Comparison of ENCODE assay signal across 30 mouse cellular contexts in the genomic region with DNA sequence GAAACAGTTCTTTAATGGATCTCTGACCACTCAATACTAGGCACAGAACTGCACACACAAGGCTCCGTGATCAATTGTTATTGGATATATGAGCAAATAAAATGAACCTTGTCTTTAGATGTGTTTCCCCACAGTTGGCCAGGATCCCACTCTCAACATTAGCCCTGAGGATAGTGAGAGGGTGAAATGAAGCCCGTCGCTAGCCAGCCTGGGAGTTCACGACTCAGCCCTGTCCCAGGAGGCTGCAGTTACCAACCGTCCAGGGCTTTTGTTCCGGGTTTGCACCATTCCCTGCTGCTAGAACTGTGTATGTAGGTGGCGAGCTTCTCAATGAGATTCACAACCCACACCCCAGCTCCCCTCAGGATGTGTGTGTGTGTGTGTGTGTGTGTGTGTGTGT.
DNase-seq lines count a peak whose midpoint lies in the region; ATAC-seq and TF ChIP-seq lines count a peak whose summit lies in the region.
"Had no signal": no experiment of that assay in that cellular context is flagged by ENCODE, and none has a peak within 500 bp of the region (broad histone marks: within the 10 kb centered on the region; RNA-seq: fewer than 3 reads in every experiment).

No protein-coding gene starts in this region.

- TF ChIP-seq CTCF in forebrain, postnatal 0 days (IDR thresholded peaks at IDR 0.05; ENCODE audit: low read depth): no peak
- no peak for TF ChIP-seq CTCF in liver, postnatal 0 days (IDR thresholded peaks at IDR 0.05; ENCODE audit: low read depth)

- H3K4me1 ChIP-seq in forebrain, embryonic 10.5 days: peaks cover 70% of the 10 kb centered on the region
- H3K4me1 ChIP-seq in forebrain, postnatal 0 days (ENCODE audit: insufficient read depth): no peaks in the 10 kb centered on the region
- peaks cover 22% of the 10 kb centered on the region for H3K4me1 ChIP-seq in liver, postnatal 0 days (ENCODE audit: insufficient read depth)
- H3K4me1 ChIP-seq in liver, embryonic 11.5 days (replicated peaks; ENCODE audit: control insufficient read depth, insufficient read depth, low read length): no peaks in the 10 kb centered on the region; the same call in 1 of the 2 replicates

- H3K4me2 ChIP-seq in forebrain, postnatal 0 days (ENCODE audit: low read depth): no peak overlapping the region
- H3K4me2 ChIP-seq in liver, postnatal 0 days (ENCODE audit: low read depth, low read length): no peak overlapping the region
- no peak overlapping the region for H3K4me2 ChIP-seq in liver, embryonic 11.5 days
- H3K4me2 ChIP-seq: embryonic facial prominence, embryonic 12.5 days; heart, embryonic 13.5 days; hindbrain, embryonic 14.5 days had no signal

- H3K9ac ChIP-seq in forebrain, postnatal 0 days: no peak overlapping the region
- H3K9ac ChIP-seq in liver, postnatal 0 days (replicated peaks): no peak overlapping the region
- H3K9ac ChIP-seq in liver, embryonic 11.5 days (ENCODE audit: low read depth, low read length): no peak overlapping the region
- H3K9ac ChIP-seq: embryonic facial prominence, embryonic 12.5 days; heart, embryonic 13.5 days; hindbrain, embryonic 14.5 days had no signal

- no peak for ATAC-seq in forebrain, postnatal 0 days
- peak; percentile 58 for ATAC-seq in liver, postnatal 0 days
- ATAC-seq in liver, embryonic 11.5 days (replicated peaks; ENCODE audit: low FRiP score): no peak
- ATAC-seq: forebrain, embryonic 14.5 days; hindbrain, postnatal 0 days; inflammation-experienced regulatory T-cells, adult 6 months; intestine, embryonic 16.5 days had no signal

- 74% methylated on average over 7 of the region's 7 CpGs for WGBS in forebrain, embryonic 10.5 days
- 45% methylated on average over 7 of the region's 7 CpGs for WGBS in forebrain, postnatal 0 days
- WGBS in liver, postnatal 0 days (ENCODE audit: insufficient replicate concordance): 54% methylated on average over 7 of the region's 7 CpGs
- 78% methylated on average over 7 of the region's 7 CpGs for WGBS in liver, embryonic 11.5 days

- H3K36me3 ChIP-seq in forebrain, embryonic 10.5 days (replicated peaks): no peaks in the 10 kb centered on the region
- H3K36me3 ChIP-seq in forebrain, postnatal 0 days (ENCODE audit: insufficient read depth): no peaks in the 10 kb centered on the region
- no peaks in the 10 kb centered on the region for H3K36me3 ChIP-seq in liver, postnatal 0 days (replicated peaks; ENCODE audit: insufficient read depth, low read length)
- no peaks in the 10 kb centered on the region for H3K36me3 ChIP-seq in liver, embryonic 11.5 days (ENCODE audit: control insufficient read depth, insufficient read depth, low read length)
- H3K36me3 ChIP-seq: embryonic facial prominence, embryonic 12.5 days; G1E; heart, embryonic 10.5 days; heart, embryonic 13.5 days had no signal

- H3K27me3 ChIP-seq in forebrain, embryonic 10.5 days (ENCODE audit: poor library complexity, severe bottlenecking): no peaks in the 10 kb centered on the region
- no peaks in the 10 kb centered on the region for H3K27me3 ChIP-seq in forebrain, postnatal 0 days (ENCODE audit: insufficient read depth, low read length)
- no peaks in the 10 kb centered on the region for H3K27me3 ChIP-seq in liver, postnatal 0 days (ENCODE audit: insufficient read depth, low read length)
- no peaks in the 10 kb centered on the region for H3K27me3 ChIP-seq in liver, embryonic 11.5 days (replicated peaks; ENCODE audit: control insufficient read depth, insufficient read depth, low read length)
- H3K27me3 ChIP-seq: CH12.LX; embryonic facial prominence, embryonic 12.5 days; heart, embryonic 13.5 days had no signal

- H3K9me3 ChIP-seq in forebrain, embryonic 10.5 days: no peaks in the 10 kb centered on the region
- H3K9me3 ChIP-seq in forebrain, postnatal 0 days (ENCODE audit: low read length): no peaks in the 10 kb centered on the region
- H3K9me3 ChIP-seq in liver, postnatal 0 days (ENCODE audit: low read length): no peaks in the 10 kb centered on the region
- no peaks in the 10 kb centered on the region for H3K9me3 ChIP-seq in liver, embryonic 11.5 days (ENCODE audit: control insufficient read depth, low read length)
- H3K9me3 ChIP-seq: embryonic facial prominence, embryonic 12.5 days; heart, embryonic 10.5 days; heart, embryonic 13.5 days had no signal

- no peak for TF ChIP-seq EP300 in liver, postnatal 0 days (IDR thresholded peaks at IDR 0.05; ENCODE audit: low read depth)

- H3K27ac ChIP-seq in forebrain, embryonic 10.5 days: peak overlapping the region; percentile 37; the same call in 1 of the 2 replicates
- H3K27ac ChIP-seq in forebrain, postnatal 0 days (ENCODE audit: low read depth, low read length): no peak overlapping the region
- H3K27ac ChIP-seq in liver, postnatal 0 days (ENCODE audit: low read depth): no peak overlapping the region
- H3K27ac ChIP-seq in liver, embryonic 11.5 days (ENCODE audit: low read depth, low read length): no peak overlapping the region
- H3K27ac ChIP-seq: embryonic facial prominence, embryonic 12.5 days; heart, embryonic 13.5 days; hindbrain, embryonic 14.5 days; hindbrain, postnatal 0 days had no signal

- DNase-seq in adrenal gland, postnatal 10 days: peak; percentile 54
- no peak for DNase-seq in adrenal gland, adult 18-20 months (ENCODE audit: low spot score in 2 of 2)
- DNase-seq in forebrain, embryonic 10.5 days (ENCODE audit: extremely low spot score, low spot score): no peak
- DNase-seq in forebrain, postnatal 0 days: no peak
- peak; percentile 57 for DNase-seq in liver, postnatal 0 days
- no peak for DNase-seq in liver, embryonic 11.5 days (ENCODE audit: low spot score)
- DNase-seq in adipocyte (ENCODE audit: low spot score): peak; percentile 73
- no peak for DNase-seq in frontal cortex, postnatal 14 days (ENCODE audit: low spot score in 2 of 2)
- DNase-seq: adrenal gland, adult 2 months; adrenal gland, postnatal 36 days; B cell, adult 2 months; cerebellum, adult 18-20 months; cerebellum, adult 9-10 months; cerebellum, postnatal 14 days; gastrocnemius, adult 2 months; gastrocnemius, postnatal 14 days; heart, adult 18-20 months; heart, postnatal 14 days; heart, postnatal 4 days; kidney, adult 18-20 months had no signal

- H3K4me3 ChIP-seq in forebrain, embryonic 10.5 days: no peak overlapping the region
- no peak overlapping the region for H3K4me3 ChIP-seq in forebrain, postnatal 0 days (ENCODE audit: low read depth, low read length)
- no peak overlapping the region for H3K4me3 ChIP-seq in liver, postnatal 0 days (ENCODE audit: low read depth, low read length)
- no peak overlapping the region for H3K4me3 ChIP-seq in liver, embryonic 11.5 days (ENCODE audit: low read depth, low read length)
- H3K4me3 ChIP-seq: embryonic facial prominence, embryonic 12.5 days; gastrocnemius, adult 2 months; heart, embryonic 10.5 days; heart, embryonic 13.5 days had no signal

Comparison
In these comparisons a context has a peak if more than half of its experiments do, and no peak if none do; other contexts are left out.
1. DNase-seq: peak in adrenal gland, postnatal 10 days (single experiment), liver, postnatal 0 days (single experiment) and adipocyte (single experiment); none in adrenal gland, adult 18-20 months (0 of 2), forebrain, embryonic 10.5 days (single experiment), forebrain, postnatal 0 days (single experiment), liver, embryonic 11.5 days (single experiment) and frontal cortex, postnatal 14 days (0 of 2).